Mouse (Mus musculus): Measurements from ENCODE around the gene Cdip1.

DNA sequence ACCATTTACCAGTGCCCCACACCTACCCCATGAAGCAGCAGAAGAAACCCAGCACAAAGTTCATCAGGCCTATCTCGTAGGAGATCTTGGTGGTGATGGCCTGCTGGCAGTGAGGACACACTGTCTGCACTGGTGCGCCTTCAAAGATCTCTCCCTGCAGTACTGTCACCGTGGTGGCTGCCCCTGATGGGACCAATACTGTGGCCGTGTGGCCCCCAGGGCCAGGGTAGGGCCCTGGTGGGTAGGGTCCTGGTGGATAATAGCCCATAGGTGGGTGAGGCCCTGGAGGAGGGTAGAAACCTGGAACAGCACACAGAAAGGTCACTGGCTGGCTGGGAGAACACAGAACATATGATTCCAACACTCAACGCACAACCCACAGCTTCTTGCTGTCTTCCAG lies 21.4 kb downstream of the Cdip1 start:
- no peak for TF ChIP-seq CTCF (conservative IDR thresholded peaks at IDR 0.05; ENCODE audit: low read length)
- no peak for TF ChIP-seq POU5F1 (IDR thresholded peaks at IDR 0.05; ENCODE audit: borderline replicate concordance, low read length)

Measured in E14TG2a.4 (cell line).